Mouse (Mus musculus): ENCODE data around the gene Trp53inp2. TPM values are rescaled to one million over a fixed set of nuclear protein-coding genes. Genes with fewer than 3 reads are reported as not detected.
A peak's percentile ranks its signal among the peaks of the same experiment; 100 is the strongest.

Trp53inp2 gene
- total RNA-seq (2012; rRNA removed) (1.7 and 2.7 TPM in 2 replicates), polyA plus RNA-seq (2012; ENCODE audit: insufficient read depth in 1 of 2, insufficient read length in 2 of 2, low read depth in 1 of 2, low replicate concordance in 2 of 2, missing spikeins in 1 of 2) (1 to 10 TPM in 1 of 2 experiments, not detected in 1; 7.0 TPM)

- Histone ChIP-seq H3K9me3 (replicated peaks; ENCODE audit: insufficient read depth, low read length) (no peaks in the 10 kb centered on the region), H3K9ac (ENCODE audit: control insufficient read depth, low read depth, low read length, poor library complexity, severe bottlenecking) (peak within 1 kb of the TSS; percentile 69), H3K36me3 (ENCODE audit: control insufficient read depth in 1 of 2, insufficient read depth in 2 of 2, low read length in 2 of 2) (peaks cover 0 to 4% of the 10 kb centered on the region in 2 experiments; a peak in 2 of 4 replicates), H3K4me3 (ENCODE audit: control insufficient read depth in 1 of 2, insufficient read depth in 1 of 2, low read depth in 2 of 2, low read length in 2 of 2) (peak within 1 kb of the TSS; percentile 77 to 89), H3K27me3 (ENCODE audit: control insufficient read depth in 1 of 2, insufficient read depth in 2 of 2, low read length in 2 of 2) (peaks cover 2 to 3% of the 10 kb centered on the region in 2 experiments; a peak in 3 of 4 replicates), H3K27ac (ENCODE audit: control insufficient read depth, low read depth, low read length) (peak within 1 kb of the TSS; percentile 19; the same call in 1 of the 2 replicates), H3K4me1 (ENCODE audit: control insufficient read depth in 1 of 2, insufficient read depth in 2 of 2, low read length in 2 of 2) (peaks cover 0 to 7% of the 10 kb centered on the region in 2 experiments; a peak in 2 of 4 replicates), H3K79me2 (ENCODE audit: control insufficient read depth, insufficient read depth, low read length, poor library complexity) (no peaks in the 10 kb centered on the region)
- no peak for DNase-seq (ENCODE audit: low read depth, low spot score)
- TF ChIP-seq NRF1 (IDR thresholded peaks at IDR 0.05; ENCODE audit: insufficient read depth, low read depth, low read length, poor library complexity, severe bottlenecking), result no peak
- no peak for TF ChIP-seq EP300 (IDR thresholded peaks at IDR 0.05; ENCODE audit: low read depth in 1 of 2, low read length in 2 of 2)
- no peak for TF ChIP-seq MAZ (IDR thresholded peaks at IDR 0.05; ENCODE audit: low read depth, low read length)
- TF ChIP-seq JUND (IDR thresholded peaks at IDR 0.05; ENCODE audit: low read depth, low read length), result no peak
- no peak for TF ChIP-seq USF2 (IDR thresholded peaks at IDR 0.05; ENCODE audit: borderline replicate concordance in 1 of 2, insufficient read depth in 1 of 2, low read depth in 1 of 2, low read length in 2 of 2)
- TF ChIP-seq ZMIZ1 (IDR thresholded peaks at IDR 0.05; ENCODE audit: low read depth, low read length), result no peak
- no peak for TF ChIP-seq POLR2A (IDR thresholded peaks at IDR 0.05; ENCODE audit: control insufficient read depth in 1 of 2, insufficient read depth in 1 of 2, low read depth in 1 of 2, low read length in 2 of 2, poor library complexity in 1 of 2)
- no peak for TF ChIP-seq SMC3 (IDR thresholded peaks at IDR 0.05; ENCODE audit: low read depth, low read length)
- TF ChIP-seq ZC3H11A (IDR thresholded peaks at IDR 0.05; ENCODE audit: low read depth, low read length), result no peak
- no peak for TF ChIP-seq POLR2AphosphoS5 (IDR thresholded peaks at IDR 0.05; ENCODE audit: borderline replicate concordance, low read depth, low read length)
- TF ChIP-seq UBTF (IDR thresholded peaks at IDR 0.05; ENCODE audit: borderline replicate concordance, insufficient read depth, low read depth, low read length), result no peak
- no peak for TF ChIP-seq NELFE (IDR thresholded peaks at IDR 0.05; ENCODE audit: low read depth, low read length)
- TF ChIP-seq TAL1 (IDR thresholded peaks at IDR 0.05; ENCODE audit: low read length), result no peak
- no peak for TF ChIP-seq ELF1 (IDR thresholded peaks at IDR 0.05; ENCODE audit: low read depth, low read length)
- TF ChIP-seq MEF2A (IDR thresholded peaks at IDR 0.05; ENCODE audit: extremely low read depth, insufficient replicate concordance, low read depth, low read length, poor library complexity, severe bottlenecking), result no peak
- no peak for TF ChIP-seq RAD21 (IDR thresholded peaks at IDR 0.05; ENCODE audit: low read depth, low read length)
- no peak for TF ChIP-seq BHLHE40 (IDR thresholded peaks at IDR 0.05; ENCODE audit: borderline replicate concordance, low read depth, low read length)
- no peak for TF ChIP-seq HCFC1 (IDR thresholded peaks at IDR 0.05; ENCODE audit: low read depth, low read length)
- TF ChIP-seq TCF12 (IDR thresholded peaks at IDR 0.05; ENCODE audit: low read depth, low read length), result no peak
- no peak for TF ChIP-seq CHD1 (IDR thresholded peaks at IDR 0.05; ENCODE audit: low read depth, low read length)
These were observed at the start of gene Trp53inp2 for GRCm38 (mm10) chr2:155380261-155381059. TSS of gene Trp53inp2 (plus strand) at chr2:155381059.

Measured in MEL (cell line).